Mouse (Mus musculus): ENCODE measurements at regions not wholly inside any gene's neighbourhood (a gene's known extent, or its start where the extent isn't known, plus 50 kb on each side); places are given as distances from the start of the nearest gene placed in this dataset.
A peak's percentile ranks its signal among the peaks of the same experiment; 100 is the strongest.

- no peak for DNase-seq
Observed at GRCm38 (mm10) chr14:91658654-91659421, 2231.6 kb downstream of the Pcdh9 start.

DNA sequence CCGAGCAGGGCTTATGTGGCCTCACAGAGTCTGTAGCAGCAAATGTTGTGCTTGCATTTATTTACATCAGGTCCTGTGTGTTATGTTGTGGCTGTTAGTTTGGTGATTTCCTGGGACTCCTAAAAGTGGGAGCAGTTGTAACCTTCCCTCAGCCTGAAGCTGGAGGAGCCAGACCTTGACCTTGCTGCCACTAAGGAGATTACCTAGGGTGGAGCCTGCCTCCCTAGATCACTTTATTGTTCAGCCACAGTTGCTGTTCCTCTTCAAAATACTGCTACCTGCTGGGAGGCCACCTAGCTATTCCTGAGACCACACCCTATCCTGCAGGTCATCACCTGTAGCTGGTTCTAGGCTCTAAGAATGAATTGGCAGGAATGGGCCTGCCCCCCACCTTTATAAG lies 2234.5 kb downstream of the Pcdh9 start:
- no peak for DNase-seq

DNA sequence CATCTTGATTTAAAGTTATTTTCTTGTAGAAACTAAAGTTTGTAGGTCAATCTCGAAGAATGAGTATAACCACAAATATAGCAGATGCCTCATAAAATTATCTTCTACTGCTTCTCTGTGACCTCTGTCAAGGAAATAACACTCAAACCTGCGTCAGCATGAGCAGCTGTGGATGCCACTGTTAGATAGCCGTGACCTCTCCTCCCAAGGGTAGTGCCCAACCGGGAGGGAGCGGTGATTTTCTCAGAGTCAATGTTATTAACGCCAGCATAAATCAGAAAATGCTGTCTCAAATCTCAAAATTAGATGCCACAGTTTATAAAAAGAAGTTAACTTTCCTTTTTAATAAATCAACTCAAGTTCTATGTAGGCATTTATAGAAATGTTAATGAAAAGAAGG lies 2259.5 kb downstream of the Pcdh9 start:
- DNase-seq: no peak

- DNase-seq: no peak
Observed at GRCm38 (mm10) chr14:91614391-91614790, 2276.1 kb downstream of the Pcdh9 start.

GRCm38 (mm10) chr14:91604570-91604969 lies 2285.9 kb downstream of the Pcdh9 start:
- DNase-seq: no peak

DNA sequence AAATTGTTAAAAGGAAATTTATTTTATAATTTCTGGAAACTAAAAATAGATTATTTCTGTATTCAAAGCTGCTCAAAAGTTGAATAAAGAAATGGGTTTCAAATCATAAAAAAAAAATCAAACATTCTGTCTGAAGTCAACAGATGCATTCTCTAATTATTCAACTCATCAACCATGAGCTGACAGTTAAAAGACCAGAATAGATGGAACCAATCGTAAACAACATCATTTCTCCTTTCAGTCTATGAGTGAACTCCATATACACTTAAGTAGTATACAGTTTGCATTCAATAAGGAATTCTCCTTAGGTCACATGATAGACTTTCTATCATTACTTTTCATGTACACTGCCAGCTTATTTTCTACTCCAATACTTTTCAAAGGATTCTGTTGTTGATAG lies 2308.0 kb downstream of the Pcdh9 start:
- DNase-seq: no peak

GRCm38 (mm10) chr14:91581684-91582424 lies 2308.6 kb downstream of the Pcdh9 start:
- DNase-seq: no peak

DNA sequence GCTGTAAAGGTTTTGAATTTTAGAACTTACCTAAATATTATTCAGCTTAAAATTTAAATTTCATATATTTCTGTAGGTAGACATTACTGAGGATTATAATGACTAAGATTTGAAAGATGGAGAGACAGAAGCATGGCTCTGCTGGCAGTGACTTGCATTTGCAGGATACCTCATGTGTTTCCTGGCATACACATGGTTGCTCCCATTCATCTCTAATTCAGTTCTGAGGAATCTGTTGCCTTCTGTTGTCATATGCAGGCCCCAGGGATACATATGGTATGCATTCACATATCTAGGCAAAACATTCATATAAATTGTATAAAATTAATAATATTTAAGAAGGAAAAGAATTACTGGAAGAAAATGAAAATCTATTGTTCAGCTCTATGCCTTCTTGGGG lies 2321.4 kb downstream of the Pcdh9 start:
- DNase-seq: no peak

- no peak for DNase-seq
Observed at GRCm38 (mm10) chr14:91539181-91539580, 2351.3 kb downstream of the Pcdh9 start.

DNA sequence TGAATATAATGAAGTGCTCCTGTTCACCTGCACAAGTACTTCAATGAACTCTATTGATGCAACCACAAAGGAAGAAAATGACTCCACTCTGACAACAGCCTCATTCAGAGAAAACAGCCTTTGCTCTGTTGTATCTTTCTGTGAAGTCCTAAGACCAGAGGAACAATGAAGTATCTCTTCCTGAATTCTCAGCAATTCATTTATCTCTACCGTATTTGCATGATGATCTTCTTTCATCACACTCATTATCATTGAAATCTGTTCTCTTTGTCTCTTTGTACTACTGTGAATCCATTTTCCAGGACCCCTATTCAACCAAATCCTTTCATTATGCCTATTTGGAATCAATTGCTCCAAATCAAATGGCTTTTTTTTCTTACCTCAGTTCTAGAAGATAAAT lies 2355.5 kb downstream of the Pcdh9 start:
- no peak for DNase-seq

- no peak for DNase-seq
Observed at GRCm38 (mm10) chr14:91498449-91498848, 2392.0 kb downstream of the Pcdh9 start.

DNA sequence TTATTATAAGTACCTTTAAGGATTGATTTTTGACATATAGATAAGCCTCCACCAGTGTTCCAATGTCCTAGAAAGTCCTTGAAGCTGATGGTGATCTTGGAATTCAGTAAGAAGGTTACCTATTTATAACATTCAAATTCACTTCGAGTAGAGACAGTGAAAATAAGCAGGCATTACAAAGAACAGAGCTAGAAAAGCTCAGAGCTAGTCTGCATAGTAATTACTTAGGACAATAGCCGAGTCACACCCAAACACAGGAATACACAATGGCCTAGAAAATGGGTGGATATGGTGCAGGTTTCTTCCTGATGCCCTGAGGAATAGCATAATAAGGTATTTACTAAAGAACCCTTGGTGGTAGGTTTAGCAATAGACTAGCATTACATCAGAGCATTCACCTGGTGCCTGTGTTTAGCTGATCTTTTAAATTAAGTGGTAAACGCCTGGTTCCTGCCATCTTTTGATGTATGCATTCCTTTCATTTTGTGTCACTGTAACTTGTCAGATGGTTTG lies 2412.1 kb downstream of the Pcdh9 start:
- DNase-seq: no peak

DNA sequence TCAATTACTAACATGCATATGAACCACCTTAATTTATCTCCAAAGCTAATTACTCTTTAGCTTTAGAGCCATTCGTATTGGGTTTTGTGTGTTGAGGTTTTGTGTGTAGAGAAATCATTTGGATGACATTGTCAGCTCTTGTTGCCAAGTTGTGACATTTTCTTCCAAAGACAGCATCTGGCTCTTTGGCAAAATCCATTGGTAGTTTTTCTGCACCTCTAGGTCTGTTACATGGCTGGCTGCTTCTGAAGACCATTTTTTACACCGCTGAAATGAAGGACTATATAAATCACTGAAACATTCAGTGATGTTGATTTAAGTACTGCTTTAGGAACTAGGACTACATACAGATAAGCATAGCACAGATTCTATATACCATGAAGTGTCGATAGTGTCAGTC lies 2426.6 kb downstream of the Pcdh9 start:
- peak in 1 of 2 experiments; percentile 8 for DNase-seq

GRCm38 (mm10) chr14:91462671-91463070 lies 2427.8 kb downstream of the Pcdh9 start:
- DNase-seq: no peak

- DNase-seq: no peak
Observed at GRCm38 (mm10) chr14:91458756-91459155, 2431.7 kb downstream of the Pcdh9 start.
